ENCODE assay signal across 8 mouse cellular contexts in genomic region chr6:83435174-83435573, GRCm38 (mm10). TPM values are rescaled to one million over a fixed set of nuclear protein-coding genes. Genes with fewer than 3 reads are reported as not detected.
A peak's percentile ranks its signal among the peaks of the same experiment; 100 is the strongest.
DNase-seq lines count a peak whose midpoint lies in the region; ATAC-seq and TF ChIP-seq lines count a peak whose summit lies in the region.

No protein-coding gene starts in this region.

- 20% methylated on average over 5 of the region's 5 CpGs for WGBS in hindbrain, embryonic 14.5 days
- WGBS in stomach, postnatal 0 days = 34% methylated on average over 5 of the region's 5 CpGs

- DNase-seq in cerebellum, postnatal 10 days = peak; percentile 54 to 57
- no peak for DNase-seq in cerebellum, adult 9-11 months
- peak; percentile 63 for DNase-seq in urinary bladder, postnatal 14 days (ENCODE audit: low spot score)
- no peak for DNase-seq in urinary bladder, adult 2 months (ENCODE audit: low spot score)
- DNase-seq in hindbrain, embryonic 14.5 days (ENCODE audit: low spot score) = no peak
- peak; percentile 69 for DNase-seq in stomach, postnatal 0 days (ENCODE audit: low spot score)
- no peak for DNase-seq in gastrocnemius, adult 18-20 months (ENCODE audit: low spot score)
- DNase-seq in spleen, postnatal 14 days (ENCODE audit: low spot score in 2 of 2) = no peak

- no peak for TF ChIP-seq EP300 in stomach, postnatal 0 days (optimal IDR thresholded peaks at IDR 0.05)

- TF ChIP-seq CTCF in stomach, postnatal 0 days (IDR thresholded peaks at IDR 0.05; ENCODE audit: low read depth) = no peak

- H3K4me3 ChIP-seq in hindbrain, embryonic 14.5 days (replicated peaks; ENCODE audit: low read length) = no peak overlapping the region
- no peak overlapping the region for H3K4me3 ChIP-seq in stomach, postnatal 0 days (ENCODE audit: low read depth, low read length)

- 0 out of 2 replicates have a peak overlapping the region, but pooled peaks have one; percentile 12 for H3K4me2 ChIP-seq in hindbrain, embryonic 14.5 days (replicated peaks)
- no peak overlapping the region for H3K4me2 ChIP-seq in stomach, postnatal 0 days (replicated peaks; ENCODE audit: low read depth)

- no peaks in the 10 kb centered on the region for H3K27me3 ChIP-seq in hindbrain, embryonic 14.5 days (ENCODE audit: control insufficient read depth, insufficient read depth, low read length)
- no peaks in the 10 kb centered on the region for H3K27me3 ChIP-seq in stomach, postnatal 0 days (ENCODE audit: control insufficient read depth, insufficient read depth, low read length)

- no peak for ATAC-seq in hindbrain, embryonic 14.5 days (ENCODE audit: low FRiP score)
- ATAC-seq in stomach, postnatal 0 days (ENCODE audit: low FRiP score, low TSS enrichment) = no peak

- peak overlapping the region; percentile 17; the same call in 1 of the 2 replicates for H3K9ac ChIP-seq in hindbrain, embryonic 14.5 days
- no peak overlapping the region for H3K9ac ChIP-seq in stomach, postnatal 0 days (ENCODE audit: low read length)

- peaks cover 8% of the 10 kb centered on the region; the same call in 1 of the 2 replicates for H3K36me3 ChIP-seq in hindbrain, embryonic 14.5 days (replicated peaks; ENCODE audit: control insufficient read depth, insufficient read depth)
- H3K36me3 ChIP-seq in stomach, postnatal 0 days (ENCODE audit: control insufficient read depth, insufficient read depth, low read length) = no peaks in the 10 kb centered on the region; the same call in 1 of the 2 replicates

- H3K27ac ChIP-seq in hindbrain, embryonic 14.5 days = peak overlapping the region; percentile 57
- peak overlapping the region; percentile 31; the same call in 1 of the 2 replicates for H3K27ac ChIP-seq in stomach, postnatal 0 days (replicated peaks)

- H3K4me1 ChIP-seq in hindbrain, embryonic 14.5 days (replicated peaks; ENCODE audit: control insufficient read depth, insufficient read depth, low read length) = peaks cover 65% of the 10 kb centered on the region
- H3K4me1 ChIP-seq in stomach, postnatal 0 days (replicated peaks; ENCODE audit: control insufficient read depth, insufficient read depth) = peaks cover 25% of the 10 kb centered on the region

- no peaks in the 10 kb centered on the region for H3K9me3 ChIP-seq in hindbrain, embryonic 14.5 days (ENCODE audit: control insufficient read depth, low read length)
- H3K9me3 ChIP-seq in stomach, postnatal 0 days (ENCODE audit: control insufficient read depth, low read length) = no peaks in the 10 kb centered on the region

RNA-seq across cellular contexts. Expression of gene Tet3, which starts 23.7 kb away (rescaled TPM):
- polyA plus RNA-seq in urinary bladder, adult 2 months (2012; rRNA removed) = 9.4 and 14.4 TPM in 2 replicates
- polyA plus RNA-seq in hindbrain, embryonic 14.5 days (2014; fragmentation: Nextera tagmentation; extraction: Ambion mirVana) = 43.6 and 52.2 TPM in 2 replicates
- 21.4 and 22.7 TPM in 2 replicates for polyA plus RNA-seq in stomach, postnatal 0 days (2015; fragmentation: Nextera tagmentation; extraction: Ambion mirVana)
- 10 to 100 TPM; 10.9 to 13.4 TPM for total RNA-seq in gastrocnemius, adult 18-20 months (2021)

Comparison
In these comparisons a context has a peak if more than half of its experiments do, and no peak if none do; other contexts are left out.
1. DNase-seq: peak in cerebellum, postnatal 10 days (2 of 2), urinary bladder, postnatal 14 days (single experiment) and stomach, postnatal 0 days (single experiment); none in cerebellum, adult 9-11 months (single experiment), urinary bladder, adult 2 months (single experiment), hindbrain, embryonic 14.5 days (single experiment), gastrocnemius, adult 18-20 months (single experiment) and spleen, postnatal 14 days (0 of 2).